Mouse (Mus musculus) spleen, adult 2 months (tissue): ENCODE results near the gene Atp4b.

Source experiments
- CTCF ChIP-seq: fragments of 200-500 bp; IDR thresholded peaks from 2 replicates; pipeline ENCODE4 v1.5.1; 2011; ENCODE audit warnings: mild to moderate bottlenecking, inconsistent platforms; ENCODE audit not compliant: insufficient read depth, insufficient read length, insufficient replicate concordance; ENCODE audit errors: extremely low read depth
- POLR2A ChIP-seq: fragments of 200-500 bp; IDR thresholded peaks from 2 replicates; pipeline ENCODE4 v1.6.1; 2011; ENCODE audit warnings: low read depth, low read length, inconsistent platforms

DNA sequence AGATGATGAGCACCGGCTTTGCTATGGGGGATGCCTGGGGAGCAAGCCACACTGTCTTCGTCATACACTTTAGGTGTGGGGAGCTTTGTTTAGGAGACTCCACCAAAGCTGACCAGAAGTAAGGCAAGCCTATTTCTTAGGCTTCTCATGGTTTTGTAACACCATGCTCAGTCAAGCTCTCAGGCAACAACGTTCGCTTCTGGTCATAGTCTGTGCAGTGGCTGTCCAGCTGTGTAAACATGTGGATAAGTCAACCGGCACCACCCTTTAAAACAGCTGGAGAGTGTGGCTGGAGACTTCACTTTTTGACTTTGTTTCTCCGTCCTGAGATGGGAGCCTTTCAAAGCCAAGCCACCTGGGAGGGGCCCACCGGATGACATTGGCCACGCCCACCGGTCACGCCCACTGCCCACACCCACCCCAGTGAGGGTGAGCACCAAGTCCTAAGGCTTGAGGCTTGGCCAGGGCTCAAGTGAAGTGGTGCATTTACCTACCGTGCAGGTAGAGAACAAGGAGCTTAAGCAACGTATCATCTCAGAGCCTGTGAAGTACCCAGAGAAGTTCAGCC is 17.3 kb upstream of the Atp4b start:
- no peak for TF ChIP-seq CTCF
- TF ChIP-seq POLR2A = no peak
